Mouse (Mus musculus) liver, embryonic 14.5 days (tissue): ENCODE measurements at regions not wholly inside any gene's neighbourhood (a gene's known extent, or its start where the extent isn't known, plus 50 kb on each side); places are given as distances from the start of the nearest gene placed in this dataset.

ENCODE experiments used
- ATAC-seq: fragments of 200-750 bp; cut with Nextera tagmentation; 2 replicates; pipeline ENCODE4 v1.8.0; 2017; ENCODE audit warnings: moderate number of reproducible peaks, mild to moderate bottlenecking, moderate library complexity; ENCODE audit not compliant: insufficient read depth
- DNase-seq, 3 experiments: peaks; one replicate each; pipeline ENCODE4 v3.0.0-alpha.2; 2012 to 2013; ENCODE audit warnings: low read depth in 3 of 3, low spot score in 3 of 3
- H3K27ac ChIP-seq: fragments of 300-500 bp; sonication (generic); 2 replicates; pipeline ENCODE4 v1.5.1; 2014; ENCODE audit warnings: moderate library complexity, mild to moderate bottlenecking, control low read depth, inconsistent platforms
- H3K27me3 ChIP-seq: fragments of 300-500 bp; sonication (generic); 2 replicates; pipeline ENCODE4 v1.6.1; 2014; ENCODE audit warnings: mild to moderate bottlenecking, low read length, moderate library complexity; ENCODE audit not compliant: control insufficient read depth, insufficient read depth
- H3K36me3 ChIP-seq: fragments of 300-500 bp; sonication (generic); replicated peaks from 2 replicates; pipeline ENCODE4 v1.6.1; 2014; ENCODE audit warnings: low read depth; ENCODE audit not compliant: control insufficient read depth, insufficient read depth
- H3K4me1 ChIP-seq, 2 experiments: fragments of 200-500 bp in 1 of 2; fragments of 300-500 bp in 1 of 2; sonication (generic) in 1 of 2; replicated peaks; 2 replicates each; pipeline ENCODE4 v1.6.1; 2012 to 2014; ENCODE audit warnings: antibody characterized with exemption in 1 of 2, inconsistent platforms in 1 of 2, low read length in 1 of 2; ENCODE audit not compliant: control insufficient read depth in 2 of 2, insufficient read depth in 2 of 2
- H3K4me2 ChIP-seq: fragments of 300-500 bp; sonication (generic); 2 replicates; pipeline ENCODE4 v1.6.1; 2014; ENCODE audit warnings: low read depth, mild to moderate bottlenecking, control low read depth, moderate library complexity
- H3K4me3 ChIP-seq, 2 experiments: fragments of 200-500 bp in 1 of 2; fragments of 300-500 bp in 1 of 2; sonication (generic) in 1 of 2; 2 replicates each; pipeline ENCODE4 v1.5.1; 2012 to 2014; ENCODE audit warnings: low read depth in 2 of 2, low read length in 2 of 2, mild to moderate bottlenecking in 2 of 2, control low read depth in 1 of 2, inconsistent platforms in 1 of 2, moderate library complexity in 1 of 2; ENCODE audit not compliant: insufficient read depth in 1 of 2
- H3K9ac ChIP-seq: fragments of 300-500 bp; sonication (generic); replicated peaks from 2 replicates; pipeline ENCODE4 v1.6.1; 2014; ENCODE audit warnings: mild to moderate bottlenecking, control low read depth, moderate library complexity
- H3K9me3 ChIP-seq: fragments of 300-500 bp; sonication (generic); 2 replicates; pipeline ENCODE4 v1.6.1; 2016; ENCODE audit warnings: low read length, mixed read lengths; ENCODE audit not compliant: control insufficient read depth
- CTCF ChIP-seq: IDR thresholded peaks from 2 replicates; pipeline ENCODE4 v1.5.1; 2016; ENCODE audit warnings: antibody characterized with exemption, low read depth, control low read depth
- EP300 ChIP-seq: IDR thresholded peaks from 2 replicates; pipeline ENCODE4 v1.6.1; 2016; ENCODE audit warnings: antibody characterized with exemption, low read depth
- WGBS: fragments of 180-500 bp; shearing (Covaris S2); extraction: QIAGEN DNeasy Blood & Tissue Kit; methylation state at CpG from one replicate; pipeline ENCODE4 v1.1.7; 2014; ENCODE audit not compliant: insufficient replicate concordance; 5-methylcytosine and 5-hydroxymethylcytosine counted together

GRCm38 (mm10) chr16:95806510-95806909 lies 104.6 kb downstream of the Ets2 start:
- DNase-seq, result no peak
- H3K9ac ChIP-seq, result no peak overlapping the region
- H3K4me3 ChIP-seq, result no peak overlapping the region
- no peaks in the 10 kb centered on the region for H3K4me1 ChIP-seq
- 68% methylated on average over 5 of the region's 5 CpGs for WGBS
- ATAC-seq, result no peak
- TF ChIP-seq EP300 (no peak), CTCF (no peak)
- no peak overlapping the region for H3K4me2 ChIP-seq
- no peaks in the 10 kb centered on the region for H3K36me3 ChIP-seq
- no peaks in the 10 kb centered on the region for H3K9me3 ChIP-seq
- H3K27me3 ChIP-seq, result no peaks in the 10 kb centered on the region
- H3K27ac ChIP-seq, result no peak overlapping the region

- no peak overlapping the region for H3K27ac ChIP-seq
- H3K4me2 ChIP-seq, result no peak overlapping the region
- H3K9ac ChIP-seq, result no peak overlapping the region
- ATAC-seq (no peak), DNase-seq (no peak)
- H3K4me1 ChIP-seq, result no peaks in the 10 kb centered on the region
- H3K36me3 ChIP-seq, result no peaks in the 10 kb centered on the region
- H3K27me3 ChIP-seq, result no peaks in the 10 kb centered on the region
- WGBS, result 0% methylated on average over 1 of the region's 1 CpGs
- no peak overlapping the region for H3K4me3 ChIP-seq
- H3K9me3 ChIP-seq, result no peaks in the 10 kb centered on the region
- TF ChIP-seq CTCF (peak; percentile 3; the same call in 1 of the 2 replicates), EP300 (no peak)
These were observed 102.3 kb downstream of the Ets2 start for GRCm38 (mm10) chr16:95804199-95804598.

GRCm38 (mm10) chr16:95802641-95803040 lies 100.8 kb downstream of the Ets2 start:
- peaks cover 0 to 5% of the 10 kb centered on the region in 2 experiments; a peak in 1 of 4 replicates for H3K4me1 ChIP-seq
- ATAC-seq, result no peak
- no peak overlapping the region for H3K4me2 ChIP-seq

GRCm38 (mm10) chr16:95802207-95802606 lies 100.3 kb downstream of the Ets2 start:
- no peak for ATAC-seq
- Histone ChIP-seq H3K36me3 (no peaks in the 10 kb centered on the region), H3K4me3 (no peak overlapping the region), H3K27me3 (no peaks in the 10 kb centered on the region), H3K4me2 (no peak overlapping the region), H3K4me1 (peaks cover 0 to 5% of the 10 kb centered on the region in 2 experiments; a peak in 1 of 4 replicates), H3K27ac (no peak overlapping the region), H3K9me3 (no peaks in the 10 kb centered on the region), H3K9ac (no peak overlapping the region)
- no peak for TF ChIP-seq EP300
- no peak for TF ChIP-seq CTCF
- no peak for DNase-seq
- WGBS, result 50% methylated on average over 4 of the region's 4 CpGs

More at GRCm38 (mm10) chr16:95802641-95803040, 100.8 kb downstream of the Ets2 start:
- H3K9me3 ChIP-seq, result no peaks in the 10 kb centered on the region
- no peaks in the 10 kb centered on the region for H3K27me3 ChIP-seq
- H3K27ac ChIP-seq, result no peak overlapping the region
- H3K9ac ChIP-seq, result no peak overlapping the region
- no peaks in the 10 kb centered on the region for H3K36me3 ChIP-seq
- TF ChIP-seq CTCF (no peak), EP300 (no peak)
- no peak for DNase-seq
- no peak overlapping the region for H3K4me3 ChIP-seq

- H3K27ac ChIP-seq, result no peak overlapping the region
- 60% methylated on average over 7 of the region's 7 CpGs for WGBS
- no peak for ATAC-seq
- TF ChIP-seq EP300 (no peak), CTCF (no peak)
- no peaks in the 10 kb centered on the region for H3K36me3 ChIP-seq
- no peak overlapping the region for H3K4me2 ChIP-seq
- no peak overlapping the region for H3K9ac ChIP-seq
- no peak for DNase-seq
- H3K9me3 ChIP-seq, result no peaks in the 10 kb centered on the region
- no peak overlapping the region for H3K4me3 ChIP-seq
- peaks cover 0 to 5% of the 10 kb centered on the region in 2 experiments; a peak in 1 of 4 replicates for H3K4me1 ChIP-seq
- H3K27me3 ChIP-seq, result no peaks in the 10 kb centered on the region
These were observed 99.1 kb downstream of the Ets2 start for GRCm38 (mm10) chr16:95800911-95801442.

GRCm38 (mm10) chr16:95798582-95798981 lies 96.7 kb downstream of the Ets2 start:
- H3K27ac ChIP-seq, result no peak overlapping the region
- no peak overlapping the region for H3K4me2 ChIP-seq
- no peaks in the 10 kb centered on the region for H3K36me3 ChIP-seq
- peaks cover 0 to 5% of the 10 kb centered on the region in 2 experiments; a peak in 1 of 4 replicates for H3K4me1 ChIP-seq
- H3K9me3 ChIP-seq, result no peaks in the 10 kb centered on the region
- whole genome bisulfite sequencing, result 21% methylated on average over 9 of the region's 9 CpGs
- TF ChIP-seq EP300 (no peak), CTCF (no peak)
- no peak overlapping the region for H3K4me3 ChIP-seq
- H3K9ac ChIP-seq, result no peak overlapping the region
- ATAC-seq (no peak), DNase-seq (peak in 1 of 3 experiments; percentile 11)
- no peaks in the 10 kb centered on the region for H3K27me3 ChIP-seq
